Mouse (Mus musculus): ENCODE data around the gene Tbrg4.
"Not testable (repeated sequence)": the region's sequence is repeated elsewhere in the genome, so short reads cannot be mapped to it uniquely, and the experiment has no call there.

The Tbrg4 gene

GRCm38 (mm10) chr11:6625478-6626387 is at the start of gene Tbrg4:
Gene Tbrg4, minus strand, starts transcription at chr11:6626067.
- peak; percentile 91 to 92 for DNase-seq (ENCODE audit: low spot score in 2 of 2)

- DNase-seq (ENCODE audit: low spot score in 2 of 2): no peak
These were observed 49.5 kb upstream of the Tbrg4 start for GRCm38 (mm10) chr11:6675402-6675801.

GRCm38 (mm10) chr11:6674701-6675100 is 48.8 kb upstream of the Tbrg4 start:
- no peak for DNase-seq (ENCODE audit: low spot score in 2 of 2)

- DNase-seq (ENCODE audit: low spot score in 2 of 2): no peak
These were observed 45.0 kb upstream of the Tbrg4 start for GRCm38 (mm10) chr11:6670826-6671225.

DNA sequence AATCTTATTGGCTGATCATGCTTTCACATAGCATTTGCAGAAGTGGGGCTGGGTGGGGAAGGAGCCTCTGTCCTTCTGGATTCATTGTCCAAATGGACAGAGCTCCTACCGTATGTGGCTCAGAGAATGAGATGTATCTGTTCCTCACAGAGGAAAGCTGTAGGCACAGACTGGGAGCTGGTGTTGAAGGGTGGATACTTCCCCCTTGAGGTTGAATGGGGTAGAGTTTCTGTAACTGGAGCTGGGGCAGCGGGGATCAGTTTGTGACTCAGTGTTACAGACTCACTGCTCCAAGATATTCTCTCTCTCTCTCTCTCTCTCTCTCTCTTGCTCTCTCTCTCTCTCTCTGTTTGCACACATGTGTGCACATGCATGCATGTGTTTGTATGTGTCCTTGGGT is 44.2 kb upstream of the Tbrg4 start:
- DNase-seq (ENCODE audit: low spot score in 2 of 2): no peak

- no peak for DNase-seq (ENCODE audit: low spot score in 2 of 2)
These were observed 43.2 kb upstream of the Tbrg4 start for GRCm38 (mm10) chr11:6669041-6669440.

- no peak for DNase-seq (ENCODE audit: low spot score in 2 of 2)
These were observed 40.8 kb upstream of the Tbrg4 start for GRCm38 (mm10) chr11:6666634-6667033.

DNA sequence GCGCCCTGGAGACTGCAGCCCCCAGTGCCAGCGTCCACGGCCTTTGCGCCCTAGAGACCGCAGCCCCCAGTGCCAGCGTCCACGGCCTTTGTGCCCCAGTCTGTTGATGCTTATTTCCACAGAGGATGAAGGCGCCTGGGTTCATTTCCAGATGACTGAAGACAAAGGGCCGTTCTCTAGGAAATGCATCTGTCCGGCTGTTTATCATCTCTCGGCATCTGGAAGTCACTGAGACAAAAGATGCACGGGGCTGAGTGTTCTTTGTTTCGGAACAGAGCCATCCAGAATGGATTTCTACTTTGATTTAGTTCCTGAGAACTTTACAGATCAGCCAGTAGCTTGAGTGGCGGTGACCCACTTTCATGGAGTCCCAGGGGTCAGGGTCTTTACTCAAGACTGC is 35.3 kb upstream of the Tbrg4 start:
- DNase-seq (ENCODE audit: low spot score in 2 of 2): no peak

- no peak for DNase-seq (ENCODE audit: low spot score in 2 of 2)
These were observed 32.4 kb upstream of the Tbrg4 start, which contains the start of gene Ramp3 for GRCm38 (mm10) chr11:6658271-6658670. Gene Ramp3, plus strand, starts transcription at chr11:6658521.

DNA sequence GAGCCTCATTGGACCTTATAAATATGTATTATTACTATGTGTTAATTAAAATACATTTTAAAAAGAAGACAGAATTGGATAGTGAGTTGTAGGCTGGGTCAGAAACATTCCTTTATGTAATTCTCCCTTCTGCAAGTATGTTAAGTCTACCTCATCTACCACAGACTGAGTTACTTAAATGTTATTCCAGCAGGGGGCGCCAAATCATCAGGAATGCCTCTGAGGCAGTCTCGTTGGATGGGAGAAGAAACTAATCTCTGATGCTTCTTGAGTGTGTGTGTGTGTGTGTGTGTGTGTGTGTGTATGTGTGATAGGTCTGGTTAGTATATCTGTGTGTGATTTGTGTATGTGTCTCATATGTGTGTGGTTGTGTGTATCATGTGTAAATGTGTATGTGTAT is 29.0 kb upstream of the Tbrg4 start:
- peak; percentile 76 to 79 for DNase-seq (ENCODE audit: low spot score in 2 of 2)

- not testable (repeated sequence) for DNase-seq (ENCODE audit: low spot score in 2 of 2)
These were observed 27.1 kb upstream of the Tbrg4 start for GRCm38 (mm10) chr11:6652978-6653377.

DNA sequence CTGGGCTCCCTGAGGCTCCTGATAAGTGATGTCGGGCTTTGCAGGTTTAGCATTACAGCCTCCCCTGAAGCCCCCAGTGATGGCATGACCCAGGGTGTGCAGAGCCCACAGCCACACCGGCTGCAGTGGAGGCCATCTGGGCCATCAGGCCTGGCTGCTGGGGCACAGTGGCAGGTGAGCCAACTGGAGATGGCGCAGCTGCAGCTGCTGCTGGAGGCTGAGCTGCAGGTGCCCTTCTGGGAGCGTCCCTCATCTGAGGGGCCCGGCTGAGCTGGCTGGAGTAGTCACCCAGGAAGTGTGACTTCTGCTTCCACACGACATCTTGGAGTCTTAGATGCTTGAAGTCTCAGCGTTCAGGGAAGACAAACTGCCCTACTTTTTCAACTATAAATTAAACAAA is 24.7 kb upstream of the Tbrg4 start:
- no peak for DNase-seq (ENCODE audit: low spot score in 2 of 2)

DNA sequence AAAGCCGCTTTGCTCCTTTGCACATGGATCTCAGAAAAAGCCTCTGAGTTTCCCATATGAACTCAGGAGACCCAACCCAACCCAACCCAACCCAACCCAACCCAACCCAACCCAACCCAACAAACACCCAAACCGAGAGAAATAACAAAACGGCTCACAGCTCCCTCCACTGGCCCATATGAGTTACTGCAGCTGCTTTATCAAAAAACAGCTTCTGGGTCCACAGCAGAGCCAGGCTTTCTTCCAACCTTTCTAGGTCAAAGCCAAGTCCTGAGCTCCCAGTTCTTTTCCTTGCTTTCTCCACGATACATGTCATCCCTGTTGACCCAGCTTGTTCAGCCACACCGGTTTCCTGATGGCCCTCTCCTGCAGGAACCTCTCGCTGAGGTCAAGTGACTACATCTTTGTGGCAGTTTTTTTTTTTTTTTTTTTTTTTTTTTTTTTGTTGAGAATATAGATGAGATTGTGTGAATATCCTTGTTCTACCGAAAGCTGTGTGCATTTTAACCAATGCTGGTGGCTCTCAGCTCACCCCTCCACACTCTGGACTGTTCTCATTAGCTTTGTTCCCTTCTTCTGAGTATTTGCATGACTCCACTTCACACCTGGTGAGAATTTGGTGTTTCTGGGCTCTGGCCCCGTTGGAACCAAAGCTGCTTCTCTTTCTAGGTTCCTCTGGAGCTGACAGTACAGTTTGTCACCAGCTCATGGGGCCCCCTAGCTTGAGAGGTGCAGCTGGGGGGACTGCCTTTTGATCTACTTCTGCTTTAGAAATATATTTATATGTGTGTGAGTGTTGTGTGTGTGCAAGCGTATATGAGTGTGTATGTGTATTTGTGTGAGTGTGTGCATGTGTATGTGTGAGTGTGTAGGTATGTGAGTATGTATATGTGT is 22.2 kb upstream of the Tbrg4 start:
- DNase-seq (ENCODE audit: low spot score in 2 of 2): no peak

DNA sequence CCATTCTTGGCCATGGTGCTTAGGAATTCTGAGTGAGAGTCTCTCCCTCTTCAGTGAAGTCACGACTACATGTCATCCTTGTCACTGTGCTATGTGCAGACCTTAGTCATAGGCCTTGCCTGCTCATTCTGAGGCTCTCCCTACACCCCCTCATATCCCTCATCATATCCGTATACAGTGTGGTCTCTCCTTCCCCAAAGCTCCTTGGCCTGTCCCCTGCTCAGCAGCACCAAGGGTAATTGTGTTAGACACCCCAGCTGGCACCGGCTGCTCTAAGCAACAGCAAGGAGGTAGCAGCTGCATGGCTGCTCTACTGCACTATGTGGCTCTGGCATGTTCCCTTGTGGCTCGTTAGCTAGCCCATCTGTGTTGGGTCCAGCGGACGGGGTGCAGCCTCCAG is 18.7 kb upstream of the Tbrg4 start:
- DNase-seq (ENCODE audit: low spot score in 2 of 2): no peak

DNA sequence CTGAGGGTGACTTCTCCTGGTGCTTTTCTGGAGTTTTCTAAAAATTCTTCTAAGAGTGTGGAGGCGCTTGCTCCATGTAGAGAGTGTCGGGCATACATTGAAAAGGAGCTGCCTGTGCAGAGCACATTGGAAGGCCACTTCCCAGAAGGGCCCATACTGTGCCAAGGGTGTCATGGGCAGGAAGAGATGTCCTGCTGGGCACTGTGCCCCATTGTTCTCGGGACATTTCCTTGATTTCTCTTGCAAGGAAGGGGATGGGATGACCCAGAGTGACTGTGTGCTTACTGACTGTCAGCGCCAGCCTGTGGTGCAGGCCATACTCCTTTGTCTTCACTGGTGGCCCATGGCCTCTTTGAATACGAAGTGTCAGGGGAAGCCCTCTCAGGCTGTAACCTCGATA is 13.2 kb upstream of the Tbrg4 start:
- DNase-seq (ENCODE audit: low spot score in 2 of 2): no peak

DNA sequence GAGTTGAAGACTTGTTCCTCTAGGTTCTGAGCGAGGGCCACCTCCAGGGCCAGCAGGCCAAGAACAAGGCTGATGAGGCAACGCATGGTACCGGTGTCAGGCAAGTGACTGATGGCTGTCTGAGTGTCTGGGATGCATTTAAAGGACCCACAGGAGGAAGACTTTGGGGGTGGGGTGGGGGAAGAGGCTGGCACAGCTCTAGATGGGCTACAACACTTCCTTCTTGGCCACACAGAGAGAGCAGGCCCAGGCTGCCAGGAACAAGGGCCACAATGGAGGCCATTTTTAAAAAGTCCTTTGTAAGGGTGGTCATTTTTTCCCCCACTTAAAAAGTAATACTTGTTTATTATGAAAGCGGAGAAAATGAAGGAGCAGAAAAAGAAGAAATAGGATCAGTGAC is 12.7 kb upstream of the Tbrg4 start, which contains the start of gene Wap:
Gene Wap (minus strand): TSS at position 101 of the 400 bp plus-strand sequence.
- DNase-seq (ENCODE audit: low spot score in 2 of 2): no peak

GRCm38 (mm10) chr11:6636150-6636549 is 10.3 kb upstream of the Tbrg4 start:
- no peak for DNase-seq (ENCODE audit: low spot score in 2 of 2)

DNA sequence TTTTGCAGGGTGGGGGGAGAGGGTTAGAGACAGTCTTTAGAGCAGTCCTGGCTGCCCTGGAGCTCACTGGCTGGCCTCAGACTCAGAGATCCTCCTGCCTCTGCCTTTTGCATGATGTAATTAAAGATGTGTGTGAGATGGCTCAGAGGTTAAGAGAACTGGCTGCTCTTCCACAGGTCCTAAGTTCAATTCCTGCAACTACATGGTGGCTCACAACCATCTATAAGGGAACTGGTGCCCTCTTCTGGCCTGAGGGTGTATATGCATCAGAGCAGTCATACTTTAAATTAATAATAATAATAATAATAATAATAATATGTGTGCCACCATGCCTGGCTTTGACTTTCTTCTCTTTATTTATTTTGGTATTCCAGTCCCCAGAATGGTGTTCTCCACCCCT is 3.8 kb upstream of the Tbrg4 start:
- DNase-seq (ENCODE audit: low spot score in 2 of 2): no peak

DNA sequence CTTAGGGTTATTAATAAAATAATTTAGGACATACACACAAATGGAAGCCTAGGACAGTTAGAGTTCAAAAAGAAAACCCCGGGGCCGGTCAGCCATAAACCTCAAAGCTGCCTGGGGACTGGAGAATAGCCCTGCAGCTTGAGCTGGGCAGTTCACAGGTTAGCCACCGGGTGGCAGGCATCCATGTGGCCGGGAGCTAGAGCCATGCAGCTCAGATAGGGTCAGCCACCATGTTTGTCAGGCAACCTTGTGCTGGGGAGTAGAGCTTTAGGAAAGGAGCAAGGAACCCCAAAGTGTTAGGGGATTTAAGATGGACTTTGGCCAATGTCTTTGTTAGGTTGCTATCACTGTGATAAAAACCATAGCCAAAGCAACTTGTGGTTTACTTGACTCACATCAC is 2.7 kb upstream of the Tbrg4 start:
- no peak for DNase-seq (ENCODE audit: low spot score in 2 of 2)

DNA sequence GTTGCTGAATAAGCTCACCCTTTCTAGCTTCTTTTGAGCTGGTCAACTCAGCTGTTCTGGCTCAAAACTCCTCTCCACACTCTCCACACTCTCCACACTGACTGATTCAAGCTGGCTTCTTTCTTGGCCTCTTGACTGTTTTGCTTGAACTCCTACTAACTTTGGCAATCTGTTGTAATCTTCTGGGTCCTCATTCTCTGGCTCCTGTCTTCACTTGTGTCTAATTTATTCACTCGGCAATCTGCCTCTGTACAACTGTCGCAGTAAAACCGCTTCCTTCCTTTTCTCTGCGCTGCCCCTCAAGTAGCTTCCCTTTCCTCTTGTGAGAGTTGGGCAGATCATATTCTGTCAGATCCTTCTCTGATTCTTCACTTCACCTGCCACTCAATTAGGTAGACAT is 1.9 kb upstream of the Tbrg4 start:
- no peak for DNase-seq (ENCODE audit: low spot score in 2 of 2)

- no peak for DNase-seq (ENCODE audit: low spot score in 2 of 2)
These were observed 513 bp upstream of the Tbrg4 start for GRCm38 (mm10) chr11:6626388-6626772.

DNA sequence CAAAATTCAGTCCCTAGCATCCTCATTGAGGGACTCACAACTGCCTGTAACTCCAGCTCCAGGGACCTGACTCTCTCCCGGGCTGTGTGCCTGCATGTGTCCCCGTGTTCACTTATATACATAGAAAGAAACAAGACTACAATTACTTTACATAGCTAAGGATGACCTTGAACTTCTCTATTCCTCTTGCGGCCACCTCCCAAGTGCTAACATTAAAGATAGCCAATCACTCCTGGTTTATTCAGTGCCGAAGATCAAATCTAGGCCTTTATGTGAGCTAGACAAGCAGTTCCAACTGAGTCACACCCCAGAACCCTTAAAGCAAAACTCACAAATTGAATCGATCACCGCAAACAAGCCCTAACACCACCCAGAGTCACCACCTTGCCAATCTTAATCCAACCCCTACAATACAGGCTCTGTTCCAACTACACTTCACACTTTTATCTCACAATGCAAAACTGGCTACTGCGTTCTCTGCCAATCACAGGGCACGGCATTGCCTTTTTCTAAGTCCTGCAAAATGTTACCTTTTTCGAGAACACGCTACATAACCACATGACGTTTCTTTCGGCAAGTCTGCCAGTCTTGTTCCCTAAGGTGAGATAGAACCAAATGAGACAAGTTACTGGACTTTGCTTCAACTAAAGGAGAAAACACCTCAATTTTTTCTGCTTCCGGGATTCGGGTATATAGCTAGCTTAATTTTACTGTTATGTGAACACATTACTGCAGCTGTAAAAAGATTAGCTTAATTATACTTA is 1.1 kb downstream of the Tbrg4 start:
- no peak for DNase-seq (ENCODE audit: low spot score in 2 of 2)
